Mouse (Mus musculus) MEL (cell line): ENCODE results near the gene Lpin3. TPM values are rescaled to one million over a fixed set of nuclear protein-coding genes. Genes with fewer than 3 reads are reported as not detected.

ENCODE experiments used
- DNase-seq: peaks from one replicate; pipeline ENCODE4 v3.0.0; 2011; ENCODE audit warnings: low read depth, low spot score
- H3K27ac ChIP-seq: 2 replicates; pipeline ENCODE4 v1.5.1; 2012; ENCODE audit warnings: low read depth, mild to moderate bottlenecking, control low read depth, low read length, moderate library complexity; ENCODE audit not compliant: control insufficient read depth
- H3K27me3 ChIP-seq, 2 experiments: fragments of 150-350 bp in 1 of 2; sonication (generic) in 1 of 2; 2 replicates each; pipeline ENCODE4 v1.6.1; 2012; ENCODE audit warnings: low read length in 2 of 2, mild to moderate bottlenecking in 2 of 2, improper control_type of control experiment in 1 of 2, moderate library complexity in 1 of 2; ENCODE audit not compliant: insufficient read depth in 2 of 2, control insufficient read depth in 1 of 2
- H3K36me3 ChIP-seq, 2 experiments: 2 replicates each; pipeline ENCODE4 v1.6.1; 2012 to 2014; ENCODE audit warnings: low read length in 2 of 2, improper control_type of control experiment in 1 of 2, inconsistent platforms in 1 of 2, mild to moderate bottlenecking in 1 of 2; ENCODE audit not compliant: insufficient read depth in 2 of 2, control insufficient read depth in 1 of 2
- H3K4me1 ChIP-seq, 2 experiments: fragments of 150-350 bp in 1 of 2; sonication (generic) in 1 of 2; 2 replicates each; pipeline ENCODE4 v1.6.1; 2012; ENCODE audit warnings: low read length in 2 of 2, improper control_type of control experiment in 1 of 2, mild to moderate bottlenecking in 1 of 2; ENCODE audit not compliant: insufficient read depth in 2 of 2, control insufficient read depth in 1 of 2
- H3K4me3 ChIP-seq, 2 experiments: fragments of 150-350 bp in 1 of 2; sonication (generic) in 1 of 2; 2 replicates each; pipeline ENCODE4 v1.5.1; 2012; ENCODE audit warnings: low read depth in 2 of 2, low read length in 2 of 2, mild to moderate bottlenecking in 2 of 2, moderate library complexity in 2 of 2, control low read depth in 1 of 2, improper control_type of control experiment in 1 of 2; ENCODE audit not compliant: control insufficient read depth in 1 of 2, insufficient read depth in 1 of 2
- H3K79me2 ChIP-seq: 2 replicates; pipeline ENCODE4 v1.6.1; 2012; ENCODE audit warnings: mild to moderate bottlenecking, low read length, moderate library complexity; ENCODE audit not compliant: control insufficient read depth, poor library complexity, insufficient read depth
- H3K9ac ChIP-seq: 2 replicates; pipeline ENCODE4 v1.6.1; 2012; ENCODE audit warnings: low read depth, mild to moderate bottlenecking, control low read depth, low read length, moderate library complexity; ENCODE audit not compliant: control insufficient read depth, poor library complexity, severe bottlenecking
- H3K9me3 ChIP-seq: fragments of 150-350 bp; sonication (generic); replicated peaks from 2 replicates; pipeline ENCODE4 v1.6.1; 2012; ENCODE audit warnings: mild to moderate bottlenecking, low read length, improper control_type of control experiment, moderate library complexity; ENCODE audit not compliant: insufficient read depth
- BHLHE40 ChIP-seq: IDR thresholded peaks from 2 replicates; pipeline ENCODE4 v1.6.1; 2012; ENCODE audit warnings: low read depth, mild to moderate bottlenecking, inconsistent platforms, low read length, improper control_type of control experiment, borderline replicate concordance
- CHD1 ChIP-seq: IDR thresholded peaks from 2 replicates; pipeline ENCODE4 v1.6.1; 2012; ENCODE audit warnings: low read depth, mild to moderate bottlenecking, inconsistent platforms, low read length, improper control_type of control experiment
- CHD2 ChIP-seq: IDR thresholded peaks from 2 replicates; pipeline ENCODE4 v1.6.1; 2011; ENCODE audit warnings: low read length, improper control_type of control experiment
- CTCF ChIP-seq, 3 experiments: IDR thresholded peaks in 2 of 3; conservative IDR thresholded peaks in 1 of 3; 2 replicates each; pipeline ENCODE4 v1.5.1; 2011 to 2012; ENCODE audit warnings: low read length in 3 of 3, low read depth in 2 of 3, mild to moderate bottlenecking in 2 of 3, improper control_type of control experiment in 1 of 3, inconsistent platforms in 1 of 3, mixed read lengths in 1 of 3, moderate library complexity in 1 of 3; ENCODE audit not compliant: control insufficient read depth in 1 of 3, insufficient read depth in 1 of 3, poor library complexity in 1 of 3, severe bottlenecking in 1 of 3
- E2F4 ChIP-seq: IDR thresholded peaks from 2 replicates; pipeline ENCODE4 v1.6.1; 2011; ENCODE audit warnings: low read depth, low read length, improper control_type of control experiment, borderline replicate concordance
- ELF1 ChIP-seq: IDR thresholded peaks from 2 replicates; pipeline ENCODE4 v1.6.1; 2014; ENCODE audit warnings: low read depth, mild to moderate bottlenecking, inconsistent platforms, low read length, improper control_type of control experiment, moderate library complexity
- GABPA ChIP-seq: IDR thresholded peaks from 2 replicates; pipeline ENCODE4 v1.6.1; 2012; ENCODE audit warnings: low read depth, mild to moderate bottlenecking, inconsistent platforms, low read length, improper control_type of control experiment, moderate library complexity
- HCFC1 ChIP-seq: IDR thresholded peaks from 2 replicates; pipeline ENCODE4 v1.6.1; 2012; ENCODE audit warnings: low read depth, mild to moderate bottlenecking, inconsistent platforms, low read length, improper control_type of control experiment, moderate library complexity
- JUND ChIP-seq: IDR thresholded peaks from 2 replicates; pipeline ENCODE4 v1.6.1; 2011; ENCODE audit warnings: low read depth, mild to moderate bottlenecking, improper control_type of control experiment, low read length
- MAFK ChIP-seq: IDR thresholded peaks from 2 replicates; pipeline ENCODE4 v1.6.1; 2011; ENCODE audit warnings: low read depth, mild to moderate bottlenecking, low read length, improper control_type of control experiment, borderline replicate concordance
- MAZ ChIP-seq: IDR thresholded peaks from 2 replicates; pipeline ENCODE4 v1.6.1; 2012; ENCODE audit warnings: low read depth, mild to moderate bottlenecking, inconsistent platforms, low read length, improper control_type of control experiment
- MEF2A ChIP-seq: IDR thresholded peaks from 2 replicates; pipeline ENCODE4 v1.6.1; 2014; ENCODE audit warnings: low read depth, mild to moderate bottlenecking, inconsistent platforms, low read length, improper control_type of control experiment; ENCODE audit not compliant: poor library complexity, insufficient replicate concordance, severe bottlenecking; ENCODE audit errors: extremely low read depth
- MXI1 ChIP-seq: IDR thresholded peaks from 2 replicates; pipeline ENCODE4 v1.6.1; 2011; ENCODE audit warnings: mild to moderate bottlenecking, low read depth, low read length, improper control_type of control experiment
- MYB ChIP-seq: IDR thresholded peaks from 2 replicates; pipeline ENCODE4 v1.6.1; 2011; ENCODE audit warnings: mild to moderate bottlenecking, low read depth, low read length, improper control_type of control experiment
- MYC ChIP-seq: IDR thresholded peaks from 2 replicates; pipeline ENCODE4 v1.6.1; 2011; ENCODE audit warnings: low read depth, mild to moderate bottlenecking, low read length, improper control_type of control experiment, moderate library complexity
- NELFE ChIP-seq: IDR thresholded peaks from 2 replicates; pipeline ENCODE4 v1.6.1; 2011; ENCODE audit warnings: low read depth, low read length, improper control_type of control experiment
- POLR2AphosphoS2 ChIP-seq: IDR thresholded peaks from 2 replicates; pipeline ENCODE4 v1.6.1; 2011; ENCODE audit warnings: low read length, improper control_type of control experiment
- POLR2AphosphoS5 ChIP-seq: IDR thresholded peaks from 2 replicates; pipeline ENCODE4 v1.6.1; 2012; ENCODE audit warnings: low read depth, borderline replicate concordance, mild to moderate bottlenecking, inconsistent platforms, low read length, moderate library complexity, mixed read lengths
- SIN3A ChIP-seq: IDR thresholded peaks from 2 replicates; pipeline ENCODE4 v1.6.1; 2012; ENCODE audit warnings: low read length, improper control_type of control experiment, inconsistent platforms
- SMC3 ChIP-seq: IDR thresholded peaks from 2 replicates; pipeline ENCODE4 v1.6.1; 2011; ENCODE audit warnings: low read depth, low read length, improper control_type of control experiment
- TAL1 ChIP-seq: IDR thresholded peaks from 2 replicates; pipeline ENCODE4 v1.6.1; 2012; ENCODE audit warnings: mild to moderate bottlenecking, inconsistent platforms, low read length, moderate library complexity, mixed read lengths
- TCF12 ChIP-seq: IDR thresholded peaks from 2 replicates; pipeline ENCODE4 v1.6.1; 2014; ENCODE audit warnings: low read depth, mild to moderate bottlenecking, inconsistent platforms, low read length, improper control_type of control experiment, moderate library complexity
- ZMIZ1 ChIP-seq: IDR thresholded peaks from 2 replicates; pipeline ENCODE4 v1.6.1; 2012; ENCODE audit warnings: low read depth, mild to moderate bottlenecking, inconsistent platforms, low read length, improper control_type of control experiment, moderate library complexity
- polyA plus RNA-seq, 2 experiments: library from polyadenylated mRNA; stranded (reverse) in 1 of 2; unstranded in 1 of 2; fragments of >175 nt in 1 of 2; fragments of >200 nt in 1 of 2; gene quantifications; 2 replicates each; pipeline versions ENCODE4 v1.2.1 to v1.2.4; 2012; ENCODE audit warnings: low replicate concordance in 2 of 2, low read depth in 1 of 2; ENCODE audit not compliant: insufficient read length in 2 of 2, insufficient read depth in 1 of 2, missing spikeins in 1 of 2
- total RNA-seq: library from RNA; depleted of rRNA; stranded (reverse); fragments of 300-350 nt; gene quantifications from 2 replicates; pipeline ENCODE4 v1.2.3, GENCODE M21; 2012

Gene Lpin3
- total and polyA plus RNA-seq, 3 experiments: 0.08 to 0.17 TPM; not detected in 1

DNA sequence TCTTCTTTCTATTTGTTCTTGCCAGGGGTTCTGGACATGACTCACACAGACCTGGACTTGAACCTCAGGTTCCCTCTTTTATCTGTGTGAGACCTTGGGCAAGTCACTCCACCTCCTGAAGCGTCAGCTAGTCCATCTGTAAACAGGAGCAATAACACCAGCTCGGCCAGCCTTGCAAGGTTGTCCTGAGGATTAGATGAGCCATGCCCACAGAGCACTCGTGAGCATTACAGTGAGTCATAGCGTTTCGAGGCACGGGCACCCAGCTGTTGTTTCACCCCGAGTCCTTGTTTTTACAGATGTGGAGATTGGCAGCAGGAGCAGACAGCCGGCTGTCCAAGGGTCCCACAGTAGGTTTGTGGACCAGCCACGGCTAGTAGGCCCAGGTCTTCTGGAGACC is 11.2 kb downstream of the Lpin3 start:
- no peaks in the 10 kb centered on the region for H3K36me3 ChIP-seq
- TF ChIP-seq BHLHE40 (no peak), SIN3A (no peak), CHD2 (no peak), POLR2AphosphoS5 (no peak), GABPA (no peak), TAL1 (no peak), POLR2AphosphoS2 (no peak), MXI1 (no peak), CTCF (IDR thresholded peaks at IDR 0.05 in 2 of 3, conservative IDR thresholded peaks at IDR 0.05 in 1 of 3; ENCODE audit: control insufficient read depth in 1 of 3, insufficient read depth in 1 of 3, low read depth in 2 of 3, low read length in 3 of 3, poor library complexity in 1 of 3, severe bottlenecking in 1 of 3) (no peak), TCF12 (no peak), CHD1 (no peak), MAZ (no peak), E2F4 (no peak), ELF1 (no peak)
- no peaks in the 10 kb centered on the region for H3K79me2 ChIP-seq
- H3K4me3 ChIP-seq: no peak overlapping the region
- DNase-seq: no peak
- H3K4me1 ChIP-seq: no peaks in the 10 kb centered on the region; a peak in 1 of 4 replicates
- H3K9ac ChIP-seq: no peak overlapping the region
- no peaks in the 10 kb centered on the region for H3K27me3 ChIP-seq
- no peaks in the 10 kb centered on the region for H3K9me3 ChIP-seq
- no peak overlapping the region for H3K27ac ChIP-seq

DNA sequence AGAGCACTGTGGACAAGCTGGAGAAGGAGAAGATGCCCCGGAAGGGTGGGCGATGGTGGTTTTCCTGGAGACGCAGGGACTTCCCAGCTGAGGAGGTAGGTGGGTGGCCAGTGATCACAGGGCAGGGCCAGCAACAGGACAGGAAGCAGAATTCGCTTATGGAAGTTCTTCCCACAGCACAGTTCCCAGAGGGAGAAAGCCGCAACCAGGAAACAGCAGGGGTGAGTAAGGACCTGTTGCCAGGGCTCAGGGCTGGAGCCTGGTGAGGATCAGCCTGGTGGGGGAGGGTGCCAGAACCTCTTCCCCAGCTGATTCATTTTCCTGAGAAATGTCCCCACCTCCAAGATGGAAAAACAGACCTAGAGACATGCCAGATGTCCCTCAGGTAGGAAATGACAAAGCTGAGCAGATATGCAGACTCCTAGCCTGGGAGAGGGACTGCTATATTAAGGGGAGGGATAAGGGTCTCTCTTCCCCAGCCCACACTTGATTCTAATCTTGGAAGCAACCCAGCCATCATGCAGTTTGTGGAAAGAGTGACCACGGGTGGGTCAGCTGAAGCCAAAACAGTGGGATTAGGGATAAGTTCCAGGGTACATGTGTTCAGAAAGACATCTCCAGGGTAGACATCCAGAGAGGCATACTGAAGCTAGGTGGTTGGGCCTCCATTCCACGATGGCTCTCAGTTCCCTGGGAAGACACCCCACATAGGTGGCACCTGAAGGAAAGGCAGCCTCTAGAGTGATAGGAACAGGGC is 21.4 kb downstream of the Lpin3 start:
- no peaks in the 10 kb centered on the region for H3K27me3 ChIP-seq
- no peak for DNase-seq
- H3K27ac ChIP-seq: no peak overlapping the region
- H3K9ac ChIP-seq: no peak overlapping the region
- H3K36me3 ChIP-seq: no peaks in the 10 kb centered on the region
- no peaks in the 10 kb centered on the region for H3K79me2 ChIP-seq
- H3K4me3 ChIP-seq: no peak overlapping the region
- H3K4me1 ChIP-seq: no peaks in the 10 kb centered on the region
- TF ChIP-seq MYB (no peak), MYC (no peak), SIN3A (no peak), CHD2 (no peak), SMC3 (no peak), NELFE (no peak), POLR2AphosphoS2 (no peak), E2F4 (no peak), MEF2A (no peak), POLR2AphosphoS5 (no peak), MAFK (no peak), HCFC1 (no peak), ELF1 (no peak), ZMIZ1 (no peak), JUND (no peak), TAL1 (no peak)
- H3K9me3 ChIP-seq: no peaks in the 10 kb centered on the region
